Mouse (Mus musculus): ENCODE data around the gene Ttc7b.

Ttc7b gene

DNA sequence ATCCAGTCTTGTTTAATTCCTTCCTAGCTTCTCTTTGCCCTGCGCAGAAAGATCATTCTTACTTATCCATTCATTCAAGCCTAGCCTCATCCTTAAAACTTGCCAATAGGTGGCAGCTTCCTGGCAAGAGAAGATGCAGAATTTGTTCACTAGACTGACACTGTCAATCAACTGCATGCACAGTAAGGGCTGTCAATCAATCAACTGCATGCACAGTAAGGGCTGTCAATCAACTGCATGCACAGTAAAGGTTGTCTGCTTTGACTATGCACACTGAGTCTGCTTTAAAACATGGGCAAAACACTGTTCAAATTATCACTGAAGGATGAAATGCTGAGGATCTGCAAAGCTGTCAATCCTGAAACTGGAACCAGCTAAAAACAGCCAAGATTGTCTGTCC lies 37.6 kb downstream of the Ttc7b start:
- no peak for DNase-seq

DNA sequence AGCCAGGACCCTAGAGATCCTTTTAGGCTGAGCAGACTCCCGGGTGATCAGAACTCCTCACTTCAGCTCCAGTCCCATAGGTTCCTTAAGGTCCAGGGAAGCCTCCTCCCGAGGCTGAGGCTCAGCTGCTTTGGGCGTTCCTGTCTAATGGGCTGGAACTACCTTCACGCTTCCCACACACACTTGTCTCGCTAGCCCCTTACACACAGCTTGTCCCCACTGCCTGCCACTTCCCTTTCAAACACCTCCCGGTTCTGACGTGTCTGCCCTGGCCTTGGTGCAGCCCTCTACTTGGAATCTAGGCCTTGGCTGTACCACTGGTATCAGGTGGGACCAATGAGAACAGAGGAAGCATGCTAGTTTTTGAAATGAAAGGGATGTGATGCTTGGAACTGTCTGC lies 38.4 kb downstream of the Ttc7b start:
- DNase-seq: no peak

DNA sequence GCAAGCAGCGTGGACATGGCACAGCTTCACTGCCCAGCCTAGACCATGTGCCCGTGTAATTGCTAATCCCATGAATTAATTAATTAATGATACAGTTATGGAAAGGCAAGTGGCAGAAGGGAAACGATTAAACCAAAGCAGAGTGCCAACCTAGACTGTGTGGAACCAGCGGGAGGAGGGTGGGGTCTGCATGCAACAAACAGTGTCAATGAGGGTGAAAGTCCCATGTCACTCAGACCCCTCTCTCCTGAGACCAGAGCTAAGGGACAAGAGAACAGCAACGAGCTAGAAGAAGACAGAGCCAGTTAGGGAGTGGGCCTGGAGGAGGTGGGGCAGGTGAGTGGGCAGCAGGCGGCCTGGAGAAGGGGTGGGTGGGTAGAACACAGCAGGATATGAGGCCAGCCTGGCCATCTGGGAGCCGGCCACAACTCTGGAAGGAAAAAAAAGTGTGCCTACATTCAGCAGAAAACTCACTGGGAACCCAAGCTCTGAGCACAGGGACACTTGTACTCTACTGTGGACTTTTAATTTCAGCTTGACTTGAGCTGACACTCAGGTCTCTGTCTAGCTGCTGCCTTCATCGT lies 39.1 kb downstream of the Ttc7b start:
- no peak for DNase-seq

DNA sequence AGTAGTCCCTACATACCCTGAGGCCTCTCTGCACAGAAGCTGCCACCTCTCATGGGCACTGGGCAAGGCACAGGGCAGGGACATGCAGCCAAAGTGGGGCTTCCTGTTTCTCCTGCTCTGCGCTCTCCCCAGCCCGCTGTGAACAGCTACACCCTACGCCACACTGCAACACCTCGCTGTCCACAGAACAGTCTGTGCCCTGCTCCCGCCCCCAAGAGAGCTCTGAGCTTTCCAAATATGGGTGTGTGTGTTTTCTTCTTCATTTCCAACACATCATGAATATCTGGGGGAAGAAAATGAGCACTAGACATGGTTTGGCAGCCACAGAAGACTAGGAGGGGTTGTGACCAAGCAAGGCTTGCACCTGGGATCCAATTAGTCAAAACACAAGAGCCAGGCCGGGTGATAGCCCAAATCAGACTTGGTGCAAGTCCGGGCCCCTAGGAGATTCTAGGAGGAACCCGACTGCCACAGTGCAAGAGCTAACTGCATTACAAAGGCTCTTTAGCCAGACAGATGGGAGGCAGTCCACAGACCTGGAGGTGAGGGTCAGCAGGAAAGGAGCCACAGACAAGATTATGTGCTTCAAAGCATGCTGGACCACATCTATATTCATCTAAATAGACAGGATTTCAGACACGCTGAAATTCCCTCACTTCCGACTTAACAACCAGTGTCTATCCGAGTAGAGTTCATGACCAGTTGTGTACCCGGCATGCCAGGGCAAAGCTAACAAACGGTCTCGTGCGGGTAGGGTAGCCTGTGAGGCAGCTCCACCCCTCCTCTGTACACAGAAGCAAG lies 39.8 kb downstream of the Ttc7b start:
- DNase-seq: peak in 1 of 2 experiments; percentile 35

DNA sequence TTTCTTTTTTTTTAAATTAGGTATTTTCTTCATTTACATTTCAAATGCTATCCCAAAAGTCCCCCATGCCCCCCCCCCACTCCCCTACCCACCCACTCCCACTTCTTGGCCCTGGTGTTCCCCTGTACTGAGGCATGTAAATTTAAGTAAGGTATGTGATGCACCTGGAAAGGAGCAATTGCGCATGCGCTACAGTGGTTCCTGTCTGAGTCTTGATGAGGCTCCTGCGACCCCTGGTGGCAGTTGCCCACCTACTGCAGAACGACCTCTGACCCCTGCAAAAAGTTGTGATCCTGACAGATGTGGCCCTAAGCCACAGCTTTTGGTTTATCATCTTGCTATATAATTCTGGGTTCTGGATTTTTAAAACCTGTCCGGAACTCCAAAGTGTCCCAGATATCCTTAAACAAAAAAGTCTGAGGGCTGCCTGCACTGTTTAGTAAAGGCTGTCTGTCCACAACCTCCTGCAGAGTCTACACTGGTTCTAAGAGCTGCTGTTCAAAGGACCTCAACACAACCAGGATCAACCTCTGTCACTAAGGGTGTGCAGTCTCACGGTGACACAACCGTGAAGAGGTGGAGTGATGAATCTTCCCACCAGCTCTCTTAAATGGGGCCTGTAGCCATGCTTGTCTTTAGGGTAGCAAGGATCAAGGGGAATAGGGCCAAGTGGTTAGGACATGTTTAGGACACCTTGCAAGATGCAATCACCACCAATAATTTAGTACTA lies 40.6 kb downstream of the Ttc7b start:
- DNase-seq: peak; percentile 53 to 74

DNA sequence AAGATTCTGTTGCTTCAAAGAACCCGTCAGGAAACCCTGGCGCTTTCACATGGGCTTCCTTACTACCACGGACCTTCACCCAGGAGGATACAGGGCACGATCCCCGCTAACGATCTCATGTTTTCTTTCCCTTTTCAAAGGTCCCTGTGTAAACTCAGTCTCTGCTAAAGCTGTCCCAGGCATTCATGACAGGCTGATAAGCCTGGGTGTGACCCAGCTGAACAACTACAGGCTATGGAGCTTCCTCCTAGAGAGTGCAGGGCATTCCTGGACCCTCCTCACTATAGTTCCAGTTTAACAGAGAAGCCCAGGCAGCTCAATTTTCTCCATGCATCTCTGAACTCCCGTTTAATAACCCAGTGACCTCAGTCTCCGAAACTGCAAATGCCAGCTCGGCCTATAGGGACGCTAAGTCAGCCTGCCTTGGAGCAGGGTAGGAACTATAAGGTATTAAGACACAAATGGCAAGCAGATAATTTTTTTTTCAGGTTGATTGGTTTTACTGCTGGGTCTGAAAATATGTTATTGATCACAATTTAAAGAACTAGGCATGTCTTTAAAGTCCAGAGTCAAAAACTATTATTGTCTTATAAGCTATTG lies 41.3 kb downstream of the Ttc7b start:
- no peak for DNase-seq

DNA sequence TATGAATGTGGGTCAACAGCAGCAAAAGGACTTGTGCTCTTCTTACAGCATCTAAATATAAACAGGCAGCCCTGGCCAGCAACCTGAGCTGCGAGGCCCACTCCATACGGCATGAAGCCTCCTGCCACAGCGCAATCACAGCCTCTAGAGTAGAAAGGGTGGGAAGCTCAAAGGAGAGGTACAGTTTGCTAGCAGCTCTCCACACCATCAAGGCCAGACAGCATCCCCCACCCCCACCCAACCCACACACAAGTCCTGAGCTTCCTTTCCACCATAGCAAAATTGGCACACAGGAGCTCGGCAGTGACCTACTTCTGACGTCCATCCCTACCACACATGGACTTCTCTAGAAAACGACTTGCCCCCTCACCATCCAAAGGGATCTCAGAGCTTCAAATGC lies 42.0 kb downstream of the Ttc7b start:
- DNase-seq: peak; percentile 48 to 56

DNA sequence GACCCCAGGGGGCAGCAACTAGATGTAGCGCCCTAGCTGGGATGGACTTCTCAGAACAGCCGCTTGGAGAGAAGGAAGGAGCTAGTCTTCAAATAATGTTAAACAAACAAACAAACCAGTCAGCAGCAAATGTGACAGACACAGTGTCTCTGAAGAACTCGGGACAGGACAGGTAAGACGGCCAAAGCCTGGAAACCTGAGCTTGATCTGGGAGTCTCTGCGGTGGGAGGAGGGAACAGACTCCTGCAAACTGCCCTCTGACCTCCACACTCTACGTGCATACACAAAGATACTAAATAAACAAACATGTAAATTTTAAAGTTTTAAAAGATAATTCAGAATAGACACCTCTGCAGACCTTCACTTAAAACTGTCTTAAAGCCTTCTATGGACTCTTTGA lies 42.5 kb downstream of the Ttc7b start:
- DNase-seq: no peak

DNA sequence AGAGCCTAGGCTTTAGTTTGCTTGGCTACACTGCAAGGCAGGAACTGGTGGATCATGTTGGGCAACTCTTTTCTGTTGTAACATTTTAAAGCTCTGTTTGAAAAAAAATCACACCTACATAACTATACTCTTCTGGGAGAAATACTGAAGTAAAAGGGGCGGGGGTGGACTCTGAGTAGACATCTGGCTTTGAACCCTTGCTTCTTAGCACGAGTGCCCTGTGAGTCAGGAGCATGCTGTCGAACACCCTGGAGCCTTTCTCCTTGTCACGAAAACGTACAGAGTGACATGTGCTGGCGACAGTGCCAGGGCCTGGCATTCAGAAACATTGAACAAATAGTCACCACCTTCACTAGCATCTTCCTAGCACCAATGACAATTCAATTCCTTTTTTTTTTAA lies 43.2 kb downstream of the Ttc7b start:
- no peak for DNase-seq

DNA sequence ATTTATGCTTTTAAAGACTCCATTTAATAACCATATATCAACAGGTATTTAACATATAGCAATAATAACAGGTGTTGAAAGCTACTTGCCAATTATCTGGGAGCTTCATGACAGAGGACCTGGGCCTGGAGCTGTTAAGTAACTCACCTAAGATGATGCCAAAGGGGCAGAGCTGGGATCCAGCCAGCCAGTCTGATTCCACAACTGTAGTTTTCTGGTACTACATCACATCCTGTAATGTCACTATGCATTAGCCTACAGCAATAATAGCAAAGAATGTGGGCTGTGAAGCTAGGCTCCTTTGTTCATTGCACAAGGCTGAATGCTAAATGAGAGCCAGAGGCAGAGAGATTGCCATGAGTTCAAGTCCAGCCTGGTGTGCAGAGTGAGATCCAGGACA lies 44.3 kb downstream of the Ttc7b start:
- no peak for DNase-seq

DNA sequence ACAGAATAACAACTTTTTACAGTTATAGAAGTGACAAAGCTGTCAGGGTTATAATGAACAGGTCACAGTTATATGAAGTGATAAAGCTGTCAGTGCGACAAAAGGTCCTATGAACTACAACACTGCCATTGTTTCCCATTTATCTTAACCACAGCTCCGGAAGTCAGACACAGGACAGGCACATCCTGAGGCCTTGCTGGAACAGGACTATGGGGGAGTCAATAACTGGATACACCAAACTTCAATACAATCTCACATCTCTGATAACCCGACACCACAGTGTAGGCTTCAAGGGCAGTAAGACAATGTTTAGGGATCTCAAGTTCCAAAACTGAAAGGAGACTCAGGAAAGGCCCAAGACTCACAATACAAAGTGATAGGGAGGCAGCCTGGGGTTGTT lies 45.1 kb downstream of the Ttc7b start:
- DNase-seq: no peak

DNA sequence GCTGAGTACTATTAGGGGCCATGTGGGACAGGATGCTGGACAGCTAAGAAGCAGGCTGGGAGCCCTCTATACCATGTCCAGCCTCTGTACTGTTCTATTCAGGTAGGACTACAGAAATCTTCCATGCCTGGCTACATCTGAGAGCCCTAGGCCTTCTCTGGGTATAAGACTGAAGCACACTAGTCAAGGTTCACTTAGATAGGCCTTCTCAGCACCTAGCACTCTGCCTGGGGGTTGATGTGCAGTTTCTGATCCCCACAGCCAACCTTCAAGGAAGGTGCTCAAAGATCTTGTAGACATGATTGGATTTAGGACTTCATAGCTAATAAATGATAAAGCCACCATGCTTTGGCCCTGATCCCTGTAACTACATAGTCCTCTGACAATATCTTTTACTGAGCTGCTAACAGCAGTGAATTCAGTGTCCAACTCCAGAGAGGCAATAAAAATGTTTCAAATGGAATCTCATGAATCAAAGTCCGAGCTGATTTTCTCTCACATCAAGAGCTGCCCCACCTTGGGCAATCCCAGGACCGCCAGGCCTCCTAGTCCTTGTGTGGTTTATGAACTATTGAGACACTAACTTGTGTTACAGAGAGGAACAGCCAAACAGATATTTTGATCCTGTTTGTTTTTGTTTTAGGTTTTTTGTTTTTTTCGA lies 45.8 kb downstream of the Ttc7b start:
- no peak for DNase-seq

DNA sequence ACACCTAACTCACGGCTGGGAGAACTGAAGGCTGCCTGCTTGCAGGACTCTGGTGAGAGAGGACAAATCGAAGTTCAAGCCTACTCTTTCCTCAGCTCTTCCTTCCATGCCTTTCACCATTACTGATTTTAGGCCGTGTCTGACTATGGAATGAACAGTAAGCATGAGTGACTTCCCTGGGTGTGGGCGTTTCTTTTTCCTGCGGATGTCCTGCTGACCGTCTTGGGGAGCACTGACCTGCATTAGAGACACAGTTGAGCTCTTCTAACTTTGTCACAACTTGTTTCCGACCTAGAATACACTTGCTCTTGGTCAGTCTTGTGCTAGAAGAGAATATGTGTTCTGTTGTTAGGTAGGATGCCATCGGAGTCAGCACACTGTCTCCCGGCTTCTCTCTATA lies 50.3 kb downstream of the Ttc7b start:
- DNase-seq: no peak

DNA sequence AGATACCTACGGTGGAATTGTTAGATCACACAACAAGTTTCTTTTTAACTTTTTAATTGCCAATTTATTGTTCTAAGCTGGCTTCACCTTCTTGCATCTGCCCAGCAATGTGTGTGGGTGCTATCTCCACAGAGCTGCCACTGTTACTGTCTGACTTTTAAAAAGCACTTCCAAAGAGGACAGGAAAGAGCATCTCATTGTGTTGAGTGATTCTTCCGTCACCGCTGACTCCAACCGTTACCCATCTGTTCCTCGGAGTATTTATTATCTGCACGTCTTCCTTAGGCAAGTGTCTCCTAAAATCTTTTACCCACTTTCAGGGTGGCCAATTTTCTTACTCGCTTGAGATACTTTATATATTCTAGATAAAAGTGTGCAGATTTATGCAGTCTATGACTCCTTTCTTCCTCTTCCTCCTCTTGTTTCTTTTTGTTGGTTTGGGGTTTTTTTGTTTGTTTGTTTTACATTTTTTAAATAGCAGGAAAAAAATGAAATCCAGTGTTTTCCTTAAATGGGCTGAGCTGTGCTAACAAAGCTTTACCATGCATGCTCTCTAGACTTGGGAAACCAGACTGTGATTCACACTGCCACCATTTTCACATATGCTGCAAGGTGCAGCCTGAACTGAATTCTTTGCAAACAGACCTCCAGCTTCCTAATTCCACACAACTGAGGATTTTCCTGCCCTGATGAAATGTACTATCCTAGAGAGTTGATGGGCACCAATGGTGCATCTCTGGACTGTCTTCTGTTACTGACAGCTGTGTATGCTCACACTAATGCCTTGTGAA lies 50.9 kb downstream of the Ttc7b start:
- no peak for DNase-seq

DNA sequence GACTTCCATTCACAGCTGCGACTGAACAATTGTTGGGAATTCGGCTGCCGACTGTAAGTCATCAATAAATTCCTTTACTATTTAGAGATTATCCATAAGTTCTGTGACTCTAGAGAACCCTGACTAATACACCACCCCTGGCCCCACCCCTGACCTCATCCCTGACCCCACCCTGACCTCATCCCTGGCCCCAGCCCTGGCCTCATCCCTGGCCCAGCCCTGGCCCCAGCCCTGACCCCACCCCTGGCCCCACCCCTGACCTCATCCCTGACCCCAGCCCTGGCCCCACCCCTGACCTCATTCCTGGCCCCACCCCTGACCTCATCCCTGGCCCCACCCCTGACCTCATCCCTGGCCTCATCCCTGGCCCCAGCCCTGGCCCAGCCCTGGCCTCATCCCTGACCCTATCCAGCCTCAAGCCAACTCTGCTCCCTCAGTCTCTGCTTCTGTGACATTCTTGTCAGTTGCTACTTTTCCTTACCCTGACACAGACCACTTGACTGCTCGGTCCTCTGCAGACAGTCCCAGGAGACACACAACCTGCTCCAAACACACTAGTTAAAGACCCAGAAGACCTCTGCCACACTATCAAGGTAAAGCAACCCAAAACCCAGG lies 55.4 kb downstream of the Ttc7b start:
- DNase-seq: no peak

DNA sequence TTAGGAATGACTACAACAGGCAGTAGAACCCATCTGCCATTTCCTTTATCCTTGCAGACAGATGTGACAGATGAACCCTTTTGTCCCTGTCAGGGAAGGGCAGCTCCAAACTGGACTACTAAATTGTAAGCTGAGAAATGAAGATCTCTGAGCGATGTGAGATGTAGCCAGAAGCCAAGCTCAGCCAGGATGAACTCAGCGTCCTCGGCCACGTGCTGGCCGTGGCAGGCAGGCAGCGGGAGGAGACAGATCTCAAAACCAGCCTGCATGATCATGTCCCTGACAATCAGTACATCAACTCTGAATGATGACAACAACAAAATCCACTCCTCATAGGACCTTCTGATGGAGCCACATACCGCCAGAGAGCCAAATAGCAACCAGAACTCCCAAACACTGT lies 62.9 kb downstream of the Ttc7b start:
- DNase-seq: no peak

DNA sequence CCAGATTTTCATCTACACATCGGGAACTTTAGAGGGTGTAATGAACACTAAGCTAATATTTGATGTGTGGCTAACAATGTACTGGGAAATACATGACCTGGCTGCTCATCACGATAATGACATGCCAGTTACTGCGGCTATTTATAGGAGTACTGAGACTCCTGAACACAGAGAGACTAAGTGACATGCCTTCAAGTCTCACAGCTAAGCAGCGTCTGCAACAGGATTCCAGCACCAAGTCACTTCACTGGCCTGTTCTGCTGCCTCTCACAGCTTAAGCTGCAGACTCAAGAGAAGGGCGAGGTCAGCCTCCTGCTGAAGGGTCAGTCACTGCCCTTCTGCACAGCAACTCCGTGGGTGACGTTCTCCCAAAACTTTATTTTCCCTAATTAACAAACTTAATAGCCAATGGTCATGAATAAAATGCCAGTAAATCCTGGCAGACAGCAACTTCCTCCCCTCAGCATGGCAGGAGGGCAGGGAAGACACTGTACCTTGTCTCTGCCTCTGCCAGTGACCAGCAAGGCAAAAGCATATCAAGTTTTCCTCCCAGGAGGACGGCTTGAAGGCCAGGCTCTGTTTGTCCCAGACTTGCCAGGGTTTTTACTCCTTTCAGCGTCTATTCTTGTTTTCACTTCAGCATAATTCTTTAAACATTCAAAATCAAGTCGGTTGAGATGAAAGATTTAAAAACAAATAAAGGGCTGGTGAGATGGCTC lies 64.2 kb downstream of the Ttc7b start:
- peak in 1 of 2 experiments; percentile 19 for DNase-seq

DNA sequence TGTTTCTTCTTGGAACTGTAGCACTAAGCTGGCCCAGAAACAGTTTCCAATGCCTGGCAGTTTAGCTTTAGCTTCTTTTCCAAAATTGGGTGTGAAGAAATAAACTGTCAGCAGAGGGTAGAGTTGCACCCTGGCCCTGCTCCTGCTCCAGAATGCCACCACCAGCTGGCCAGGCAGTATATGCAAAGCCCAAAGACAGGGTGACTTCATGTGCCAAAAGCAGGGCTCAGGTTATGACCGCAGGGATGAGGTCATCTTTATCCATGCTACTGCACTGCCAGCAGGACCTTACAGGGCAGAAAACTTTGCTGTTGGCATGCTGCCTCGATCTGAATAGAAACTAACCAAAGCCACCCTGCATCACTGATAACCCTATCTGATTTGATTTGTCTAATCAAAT lies 65.2 kb downstream of the Ttc7b start:
- DNase-seq: peak; percentile 61 to 65

DNA sequence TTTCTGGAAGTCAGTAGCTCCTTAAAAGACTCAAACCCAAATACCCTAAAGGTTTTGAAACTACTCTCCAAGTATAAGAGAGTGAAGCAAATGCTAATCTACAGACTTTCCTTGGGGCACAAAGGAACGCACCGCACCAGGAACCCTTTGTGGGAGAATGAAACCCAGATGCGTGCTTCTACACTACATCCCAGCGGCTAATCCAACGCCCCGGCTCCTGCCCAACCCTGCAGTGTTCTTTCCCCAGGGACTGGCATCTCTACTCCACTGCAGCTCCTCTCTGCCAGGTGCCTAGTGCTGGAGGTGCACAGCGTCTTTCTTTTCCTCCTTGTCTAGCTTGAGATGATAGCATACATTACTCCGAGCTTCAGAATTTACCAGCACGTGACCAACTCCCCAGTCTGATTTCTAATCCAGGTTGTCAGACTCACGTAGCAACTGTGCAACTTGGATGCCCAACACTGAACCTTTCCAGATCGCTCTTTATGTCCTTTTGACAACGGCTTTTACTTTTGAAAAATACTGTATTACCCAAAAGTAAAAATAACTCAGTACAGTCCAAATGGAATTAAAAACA lies 72.8 kb downstream of the Ttc7b start:
- peak in 1 of 2 experiments; percentile 17 for DNase-seq

DNA sequence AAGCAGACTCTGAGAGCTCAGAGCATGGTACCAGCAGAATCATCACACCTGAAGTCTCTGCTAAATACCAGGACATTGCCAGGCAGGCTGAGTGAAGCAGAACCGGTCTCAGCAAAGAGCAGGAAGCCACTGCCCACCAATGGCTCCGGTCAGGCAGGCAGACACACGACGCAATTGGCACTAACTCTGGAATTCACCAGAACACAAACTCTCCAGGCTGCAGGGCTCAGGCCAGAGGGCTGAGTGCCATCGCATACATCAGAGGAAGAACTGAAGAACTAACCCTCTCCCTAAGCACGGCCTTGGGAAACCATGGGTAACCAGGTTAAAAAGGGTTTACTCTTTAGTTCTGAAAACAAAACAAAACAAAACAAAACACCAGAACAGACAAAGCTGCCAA lies 73.5 kb downstream of the Ttc7b start:
- peak; percentile 61 to 70 for DNase-seq

DNA sequence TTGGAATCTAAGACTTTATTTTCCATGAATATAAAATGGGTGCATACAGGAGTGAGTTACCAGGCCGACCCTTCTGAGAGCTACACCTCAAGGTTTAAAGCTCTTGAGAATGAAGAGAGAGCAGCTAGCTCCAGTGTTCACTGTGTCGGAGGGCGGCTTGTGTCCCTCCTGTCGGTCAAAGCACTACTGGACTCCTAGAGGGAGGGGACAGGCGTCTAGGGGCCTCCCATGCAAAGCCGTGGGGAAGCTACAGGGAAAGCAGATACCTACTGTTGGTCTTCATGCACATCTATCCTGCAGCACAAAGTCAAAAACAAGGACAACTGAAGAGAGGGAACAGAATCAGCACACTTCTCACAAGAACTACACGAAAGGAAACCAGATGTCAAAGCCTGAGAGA lies 74.9 kb downstream of the Ttc7b start:
- DNase-seq: no peak

Data from cerebellum, postnatal 25 days (tissue).